Mouse (Mus musculus): Measurements from ENCODE around the gene Hoxb7.

DNA sequence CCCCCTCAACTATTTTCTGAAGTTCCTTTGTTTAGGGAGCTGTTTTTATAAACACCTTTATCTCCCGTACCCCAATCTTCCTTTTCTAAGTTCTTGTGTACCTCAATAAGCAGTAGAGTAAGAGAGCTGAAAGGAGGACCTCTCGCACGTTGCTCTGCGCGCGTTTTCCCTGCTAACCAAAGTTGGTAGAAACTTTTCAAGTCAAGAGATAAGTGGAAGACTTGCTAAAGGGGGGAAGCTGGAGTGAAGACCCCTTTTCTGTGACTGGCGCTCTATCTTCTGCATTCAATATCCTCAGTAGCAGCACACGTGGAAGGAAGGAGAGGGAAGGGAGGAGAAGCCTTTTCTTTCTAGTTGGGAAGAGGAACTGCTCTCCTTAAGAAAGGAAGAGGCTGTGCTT lies 38.5 kb downstream of the Hoxb7 start:
- TF ChIP-seq CTCF (IDR thresholded peaks at IDR 0.05; ENCODE audit: insufficient read depth, low read length) = no peak
- TF ChIP-seq POLR2A (IDR thresholded peaks at IDR 0.05; ENCODE audit: borderline replicate concordance, extremely low read depth, low read depth, low read length) = no peak

Measured in lung, adult 2 months (tissue).